Mouse (Mus musculus) leukemia stem cell, adult 10-12 weeks (primary cell): ENCODE data around the gene Bex1. TPM values are rescaled to one million over a fixed set of nuclear protein-coding genes. Genes with fewer than 3 reads are reported as not detected.

Experiments used
- polyA plus RNA-seq: library from polyadenylated mRNA; stranded (reverse); fragments of >175 nt; gene quantifications from 2 replicates; pipeline ENCODE4 v1.2.3, GENCODE M21; 2012; ENCODE audit warnings: low replicate concordance

Gene Bex1
- polyA plus RNA-seq: 1.2 TPM in 1 of 2 replicates, not detected in the other

DNA sequence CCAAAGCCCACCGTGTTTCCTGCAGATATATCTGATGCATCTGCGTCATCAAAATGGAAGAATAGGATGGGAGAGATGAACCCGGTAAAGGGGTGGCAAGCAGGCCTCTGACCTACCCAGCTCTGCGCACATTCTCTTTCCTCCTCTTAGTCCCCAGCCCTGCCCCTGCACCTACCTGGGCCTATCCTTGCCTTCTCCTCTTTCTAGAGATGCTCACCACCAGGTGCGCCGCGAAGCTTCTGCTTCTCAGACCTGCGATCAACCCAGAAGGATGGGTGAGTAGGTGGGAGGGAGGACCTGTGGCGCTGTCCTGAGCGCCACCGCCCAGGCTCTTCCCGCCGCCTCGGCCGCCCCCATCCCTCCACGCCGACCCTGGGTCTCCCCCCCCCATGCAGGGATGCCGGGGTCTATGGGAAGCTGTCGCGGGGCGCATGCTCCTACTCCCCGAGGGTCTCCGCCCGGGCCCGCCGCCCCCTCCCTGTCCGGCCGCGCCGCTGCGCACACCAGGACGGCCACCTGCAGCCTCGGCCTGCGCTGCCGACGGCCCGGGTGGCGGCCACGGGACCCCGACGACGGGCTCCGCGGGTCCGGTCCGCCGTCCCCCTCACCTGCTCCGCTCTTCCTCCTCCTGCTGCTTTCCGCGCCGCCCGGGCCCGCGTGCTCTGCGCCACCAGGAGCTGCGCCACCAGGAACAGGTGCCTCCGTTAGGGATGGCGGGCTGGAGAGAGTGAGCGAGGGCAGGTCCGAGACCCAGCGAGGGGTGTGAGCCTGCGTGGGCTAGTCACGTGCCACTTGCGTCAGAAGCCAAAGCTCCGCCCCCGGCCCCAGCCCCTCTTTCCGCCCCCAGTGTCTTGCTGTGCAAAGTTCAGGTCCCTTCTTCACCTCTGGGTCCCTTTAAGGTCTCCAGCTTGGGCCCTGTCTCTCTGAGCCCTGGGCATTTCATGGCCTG lies at the start of gene Bex1, which contains the start of gene Tceal7:
TSS of gene Bex1 (minus strand) at position 785 of the 949 bp plus-strand sequence.
TSS of gene Tceal7 (plus strand) at position 51 of the 949 bp plus-strand sequence.

DNA sequence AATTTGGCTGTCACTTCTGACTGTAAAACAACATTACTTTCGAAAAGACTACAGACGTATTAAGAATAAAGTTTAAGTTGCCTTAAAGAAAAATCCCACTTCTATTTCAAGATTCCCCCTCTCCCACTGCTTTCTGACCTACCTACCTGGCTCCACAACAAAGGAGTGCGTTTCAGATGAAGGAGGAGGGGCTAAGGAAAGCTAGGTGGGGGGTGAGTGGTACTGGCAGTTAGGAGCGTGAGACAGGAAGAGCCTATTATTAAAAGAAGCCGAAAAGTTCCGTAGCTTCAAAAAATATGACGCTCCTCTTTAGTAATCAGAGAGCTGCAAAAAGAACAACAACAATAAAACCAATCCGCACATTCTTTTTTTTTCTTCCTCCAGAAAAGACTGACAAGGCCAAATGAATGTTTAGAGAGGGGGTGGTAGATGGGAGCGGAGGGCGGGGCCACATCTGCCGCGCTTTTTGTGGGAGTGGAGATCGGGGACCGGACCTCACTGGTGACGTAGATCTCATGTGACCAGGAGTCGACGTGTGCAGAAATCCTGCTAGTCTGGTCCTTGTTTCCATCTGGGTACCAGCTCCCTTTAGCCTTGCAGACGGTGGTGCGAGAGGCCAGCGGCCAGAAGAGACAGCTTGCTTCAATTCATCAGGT lies 29.4 kb upstream of the Bex1 start, which contains the start of gene Tceal9:
TSS of gene Tceal9 (plus strand) at position 506 of the 656 bp plus-strand sequence.

DNA sequence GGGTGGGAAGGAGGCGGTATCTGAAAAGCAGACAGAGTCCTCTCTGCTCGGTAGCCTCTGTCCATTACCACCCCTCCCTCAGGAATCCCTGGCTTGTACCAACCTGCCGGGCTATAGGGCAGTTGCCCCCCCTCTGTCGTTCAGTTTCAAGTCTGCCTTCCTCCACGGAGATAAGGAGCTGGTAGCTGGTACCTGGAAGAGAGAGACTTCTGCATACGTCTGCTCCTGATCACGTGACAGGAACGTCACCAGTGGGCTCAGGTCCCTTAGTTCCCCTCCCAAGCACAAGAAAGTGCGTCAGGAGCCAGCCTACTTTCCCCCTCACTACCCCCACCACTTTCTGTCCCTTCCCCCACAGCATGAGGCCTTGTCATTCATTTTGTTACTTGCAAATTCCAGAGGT lies 11.6 kb downstream of the Bex1 start, which contains the start of gene Tceal5:
TSS of gene Tceal5 (minus strand) at position 213 of the 403 bp plus-strand sequence.

DNA sequence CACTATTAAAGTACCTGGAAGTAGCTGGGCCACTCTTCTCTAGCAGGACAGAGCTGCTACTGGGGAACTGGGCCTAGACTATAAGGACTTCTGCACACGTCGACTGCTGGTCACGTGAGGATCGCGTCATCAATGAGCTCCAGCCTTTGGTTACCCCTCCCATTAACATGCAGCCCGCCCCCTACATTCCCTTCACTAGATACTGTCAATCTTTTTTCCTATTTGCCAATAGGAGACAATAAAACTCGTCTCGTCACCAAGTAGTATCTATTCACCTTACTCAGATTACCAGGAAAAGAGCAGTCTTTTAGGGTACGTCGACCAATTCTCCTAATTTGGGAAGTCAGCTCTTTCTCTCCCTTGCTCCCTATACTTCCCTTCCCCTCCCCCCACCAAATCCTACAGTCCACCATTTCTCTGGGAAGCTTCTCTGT lies 43.2 kb downstream of the Bex1 start, which contains the start of gene Tceal8:
TSS of gene Tceal8 (minus strand) at position 225 of the 434 bp plus-strand sequence.

Other genes with a start within 250 kb of the Bex1 start
- gene Arxes2, start 221.7 kb downstream of the Bex1 start, polyA plus RNA-seq: 1.5 and 2.1 TPM in 2 replicates
- gene Arxes1, start 182.1 kb downstream of the Bex1 start, polyA plus RNA-seq: 0.44 and 0.49 TPM in 2 replicates
- gene Bex2, start 147.3 kb downstream of the Bex1 start, polyA plus RNA-seq: not detected in 2 replicates
- gene Nxf3, start 130.3 kb downstream of the Bex1 start, polyA plus RNA-seq: not detected in 2 replicates
- gene Bex4, start 76.5 kb downstream of the Bex1 start, polyA plus RNA-seq: 21.6 and 44.9 TPM in 2 replicates
- gene Tceal8, start 43.2 kb downstream of the Bex1 start, polyA plus RNA-seq: 1.7 and 8.4 TPM in 2 replicates
- 0.29 TPM in 1 of 2 replicates, not detected in the other for gene Tceal5, start 11.6 kb downstream of the Bex1 start, polyA plus RNA-seq
- not detected in 2 replicates for gene Tceal7, start 734 bp downstream of the Bex1 start, polyA plus RNA-seq
- 30.1 and 38.4 TPM in 2 replicates for gene Tceal9, start 29.6 kb upstream of the Bex1 start, polyA plus RNA-seq
- gene Bex3, start 54.7 kb upstream of the Bex1 start, polyA plus RNA-seq: 109 and 322 TPM in 2 replicates